Comparison of ENCODE assay signal across 21 mouse cellular contexts in genomic region chr6:134639900-134640299, GRCm38 (mm10). TPM values are rescaled to one million over a fixed set of nuclear protein-coding genes. Genes with fewer than 3 reads are reported as not detected.
DNase-seq lines count a peak whose midpoint lies in the region; TF ChIP-seq lines count a peak whose summit lies in the region.
"Had no signal": no experiment of that assay in that cellular context is flagged by ENCODE, and none has a peak within 500 bp of the region (broad histone marks: within the 10 kb centered on the region; RNA-seq: fewer than 3 reads in every experiment).

No protein-coding gene starts in this region.

- no peaks in the 10 kb centered on the region for H3K36me3 ChIP-seq in ES-Bruce4 (ENCODE audit: control insufficient read depth, insufficient read depth, low read length, poor library complexity, severe bottlenecking)
- no peaks in the 10 kb centered on the region for H3K36me3 ChIP-seq in myocyte (ENCODE audit: control insufficient read depth, insufficient read depth)
- H3K36me3 ChIP-seq: forebrain, embryonic 10.5 days had no signal

- H3ac ChIP-seq in myocyte (ENCODE audit: control insufficient read depth, insufficient read length) = no peak overlapping the region

- H3K4me3 ChIP-seq in ES-Bruce4 (ENCODE audit: low read depth, low read length) (no peak overlapping the region), myocyte (peak overlapping the region; percentile 36)

- H3K27me3 ChIP-seq in ES-Bruce4 (ENCODE audit: control insufficient read depth, insufficient read depth, low read length, poor library complexity, severe bottlenecking) = no peaks in the 10 kb centered on the region
- no peaks in the 10 kb centered on the region for H3K27me3 ChIP-seq in myocyte (ENCODE audit: control insufficient read depth, insufficient read depth, insufficient read length)
- H3K27me3 ChIP-seq: CH12.LX; embryonic facial prominence, embryonic 13.5 days; embryonic facial prominence, embryonic 15.5 days; forebrain, embryonic 12.5 days had no signal

- 0 out of 2 replicates have a peak overlapping the region, but pooled peaks have one; percentile 10 for H3K9ac ChIP-seq in ES-Bruce4 (ENCODE audit: low read depth, poor library complexity, severe bottlenecking)
- H3K9ac ChIP-seq: embryonic facial prominence, embryonic 13.5 days; embryonic facial prominence, embryonic 15.5 days; forebrain, embryonic 12.5 days had no signal

- no peaks in the 10 kb centered on the region for H3K4me1 ChIP-seq in ES-Bruce4 (ENCODE audit: control insufficient read depth, insufficient read depth, low read length)

- H3K4me2 ChIP-seq in myocyte (ENCODE audit: low read depth) = no peak overlapping the region

- no peak for TF ChIP-seq EP300 in ES-Bruce4 (IDR thresholded peaks at IDR 0.05; ENCODE audit: insufficient read depth, low read depth, low read length)

- H3K27ac ChIP-seq in ES-Bruce4 (ENCODE audit: insufficient read depth, low read length) = no peak overlapping the region
- H3K27ac ChIP-seq: embryonic facial prominence, embryonic 13.5 days; embryonic facial prominence, embryonic 15.5 days; forebrain, embryonic 12.5 days had no signal

- no peak for TF ChIP-seq CTCF in ES-Bruce4 (IDR thresholded peaks at IDR 0.05; ENCODE audit: low read depth, low read length)

- no peaks in the 10 kb centered on the region for H3K79me2 ChIP-seq in myocyte (ENCODE audit: control insufficient read depth, insufficient read depth)

- TF ChIP-seq POLR2A in ES-Bruce4 (IDR thresholded peaks at IDR 0.05; ENCODE audit: insufficient read depth, low read length) = no peak
- TF ChIP-seq POLR2A in myocyte (IDR thresholded peaks at IDR 0.05; ENCODE audit: insufficient read length, low read depth) = no peak

- no peaks in the 10 kb centered on the region for H3K9me3 ChIP-seq in ES-Bruce4 (replicated peaks; ENCODE audit: control insufficient read depth, insufficient read depth, low read length, poor library complexity, severe bottlenecking)
- H3K9me3 ChIP-seq: embryonic facial prominence, embryonic 13.5 days; embryonic facial prominence, embryonic 15.5 days; forebrain, embryonic 10.5 days; forebrain, embryonic 12.5 days had no signal

- peak; percentile 27 for DNase-seq in 416B (ENCODE audit: low read depth)
- DNase-seq in Muller cell, postnatal 12 days (ENCODE audit: inconsistent ontology term) = no peak
- DNase-seq in lung, postnatal 4 days = no peak
- DNase-seq: adrenal gland, adult 2 months; adrenal gland, postnatal 10 days; adrenal gland, postnatal 25 days; B cell, adult 2 months; cerebellum, adult 11 months; cerebellum, adult 18-20 months; cerebellum, adult 9-11 months; cerebellum, postnatal 14 days; cerebellum, postnatal 36 days; embryo, embryonic 11 days had no signal

TF ChIP-seq in myocyte, 11 proteins besides CTCF, POLR2A, EP300 and RAD21:
- TF ChIP-seq MAX (IDR thresholded peaks at IDR 0.05; ENCODE audit: low read depth) (no peak), TCF3 (IDR thresholded peaks at IDR 0.05; ENCODE audit: insufficient read length, low read depth) (no peak), MYOG (IDR thresholded peaks at IDR 0.05; ENCODE audit: control insufficient read depth in 1 of 3, insufficient read depth in 1 of 3, insufficient read length in 2 of 3, low read depth in 2 of 3) (no peak), POLR2AphosphoS2 (IDR thresholded peaks at IDR 0.05; ENCODE audit: insufficient read length, low read depth) (no peak), REST (IDR thresholded peaks at IDR 0.05; ENCODE audit: insufficient read depth, insufficient read length) (no peak), MYOD1 (IDR thresholded peaks at IDR 0.05; ENCODE audit: control insufficient read depth in 1 of 3, insufficient read length in 2 of 3, low read depth in 2 of 3) (no peak), SRF (IDR thresholded peaks at IDR 0.05; ENCODE audit: control insufficient read depth, insufficient read length, low read depth) (no peak), TCF12 (IDR thresholded peaks at IDR 0.05; ENCODE audit: insufficient read depth, poor library complexity, severe bottlenecking) (no peak), CEBPB (IDR thresholded peaks at IDR 0.05; ENCODE audit: insufficient read depth, poor library complexity, severe bottlenecking) (no peak), E2F4 (IDR thresholded peaks at IDR 0.05; ENCODE audit: insufficient read depth) (no peak), USF1 (IDR thresholded peaks at IDR 0.05; ENCODE audit: low read depth) (no peak)
TF ChIP-seq in myocyte: peak in this region for 0.

RNA-seq across cellular contexts. Expression of gene Borcs5, which starts 0.6 kb away (rescaled TPM):
- polyA plus RNA-seq in ES-Bruce4 (2011; ENCODE audit: insufficient read depth, insufficient read length, low read depth, missing spikeins) (4.8 and 5.7 TPM in 2 replicates), myocyte (2012; fragmentation: generic; extraction: Trizol) (8.8 TPM)

RNA-seq across cellular contexts. Expression of gene Mansc1, which starts 7.6 kb away (rescaled TPM):
- polyA plus RNA-seq in ES-Bruce4 (2011; ENCODE audit: insufficient read depth, insufficient read length, low read depth, missing spikeins) (2.7 and 3.3 TPM in 2 replicates), myocyte (2012; fragmentation: generic; extraction: Trizol) (not detected)
- polyA plus RNA-seq: erythroblast, embryonic 14.5 days had no signal
